Mouse (Mus musculus) c-Kit-positive CD71-positive TER-119-positive erythroid progenitor cells, embryonic 14.5 days (primary cell): ENCODE data around the gene Olfr273.
"Not testable (repeated sequence)": the region's sequence is repeated elsewhere in the genome, so short reads cannot be mapped to it uniquely, and the experiment has no call there.

Experiments
- DNase-seq: peaks from one replicate; pipeline ENCODE4 v3.0.0-alpha.2; 2013; ENCODE audit warnings: low spot score

Olfr273 gene

DNA sequence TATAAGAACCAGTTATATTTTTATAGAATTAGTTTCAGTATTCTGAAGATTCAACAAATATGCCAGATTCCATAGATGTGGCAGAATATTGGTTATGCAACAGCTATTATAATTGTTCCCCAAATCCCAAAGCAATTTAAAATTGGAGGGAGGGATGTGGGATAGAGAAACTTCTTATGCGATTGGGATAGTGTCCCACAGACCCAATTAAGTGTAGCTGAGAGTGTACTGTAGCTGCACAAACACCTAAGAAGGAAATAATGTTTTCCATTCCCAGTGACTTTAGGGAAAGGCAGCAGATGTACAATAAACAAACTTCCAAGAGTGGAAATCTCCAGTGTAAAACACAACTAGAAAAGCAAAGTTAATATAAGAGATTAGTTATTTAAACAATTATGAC lies at the start of gene Olfr273:
Gene Olfr273, minus strand, starts transcription at position 101 of the 400 bp plus-strand sequence.
- DNase-seq, result no peak

DNA sequence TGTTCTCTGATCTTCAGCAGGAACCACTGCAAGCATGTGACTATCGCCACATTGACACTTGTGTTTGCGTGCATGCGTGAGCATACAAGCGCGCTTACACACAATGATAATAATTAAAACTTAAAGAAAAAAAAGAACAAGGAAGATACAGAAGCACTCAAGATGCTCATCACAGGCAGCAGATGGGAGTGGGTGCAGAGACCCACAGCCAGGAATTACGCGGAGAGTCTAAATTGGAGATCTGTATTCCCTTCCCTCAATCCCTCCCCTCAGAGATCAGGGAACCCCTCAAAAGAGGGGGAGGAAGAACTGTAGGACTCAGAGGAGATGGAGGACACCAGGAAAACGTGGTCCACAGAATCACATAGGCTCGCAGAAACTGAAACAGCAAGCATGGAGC lies 5.1 kb upstream of the Olfr273 start:
- DNase-seq, result no peak

DNA sequence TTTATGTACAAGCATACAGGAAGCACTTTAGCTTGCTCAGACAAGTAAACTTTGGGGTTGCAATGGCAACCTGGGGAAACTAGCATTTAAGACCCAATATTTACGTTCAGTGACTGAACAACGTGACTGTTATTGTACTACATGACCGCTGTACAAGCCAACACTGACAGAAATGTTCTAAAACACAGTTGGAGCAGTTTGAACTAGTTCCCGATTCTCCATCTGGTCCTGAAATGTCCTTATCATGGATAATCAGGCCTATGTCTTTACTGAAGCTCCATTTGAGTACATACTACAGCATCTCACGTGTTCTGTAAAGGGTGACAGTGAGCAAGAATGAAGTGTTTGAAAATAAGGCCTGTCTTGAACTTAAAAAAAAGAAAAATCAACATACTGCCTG lies 9.4 kb downstream of the Olfr273 start:
- DNase-seq, result no peak

DNA sequence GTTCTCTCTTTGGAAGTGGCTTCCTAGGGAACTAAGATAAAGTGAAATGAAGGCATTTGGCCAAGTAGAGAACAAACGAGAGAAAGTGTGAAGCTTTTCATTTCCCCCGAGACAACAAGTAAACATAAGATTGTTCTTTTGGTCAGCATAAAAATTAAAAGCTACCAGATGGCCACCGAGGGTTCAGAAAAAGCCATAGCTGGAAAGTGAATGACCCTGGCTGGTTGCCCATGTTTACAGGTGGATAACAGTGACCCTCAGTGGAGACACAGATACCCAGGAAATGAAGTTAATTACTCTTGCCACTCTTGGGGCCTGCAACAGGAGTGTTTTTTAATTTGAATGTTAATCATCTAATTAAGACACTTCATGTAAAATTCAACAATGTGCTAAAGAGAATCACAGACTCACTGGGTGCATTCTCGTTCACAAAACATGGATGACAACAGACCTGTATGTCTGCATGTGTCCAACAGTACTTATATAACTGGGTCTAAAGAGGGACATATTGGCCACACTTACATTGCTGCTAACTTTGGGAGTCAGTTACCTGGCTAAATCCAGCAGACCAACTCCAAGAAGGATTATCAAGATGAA lies 9.9 kb downstream of the Olfr273 start:
- DNase-seq, result no peak

GRCm38 (mm10) chr4:52845411-52845810 lies 13.6 kb downstream of the Olfr273 start:
- not testable (repeated sequence) for DNase-seq

GRCm38 (mm10) chr4:52821375-52821774 lies 37.7 kb downstream of the Olfr273 start:
- no peak for DNase-seq

GRCm38 (mm10) chr4:52814304-52814703 lies 44.7 kb downstream of the Olfr273 start, which contains the start of gene Olfr275:
Gene Olfr275, plus strand, starts transcription at chr4:52814604.
- DNase-seq, result no peak

DNA sequence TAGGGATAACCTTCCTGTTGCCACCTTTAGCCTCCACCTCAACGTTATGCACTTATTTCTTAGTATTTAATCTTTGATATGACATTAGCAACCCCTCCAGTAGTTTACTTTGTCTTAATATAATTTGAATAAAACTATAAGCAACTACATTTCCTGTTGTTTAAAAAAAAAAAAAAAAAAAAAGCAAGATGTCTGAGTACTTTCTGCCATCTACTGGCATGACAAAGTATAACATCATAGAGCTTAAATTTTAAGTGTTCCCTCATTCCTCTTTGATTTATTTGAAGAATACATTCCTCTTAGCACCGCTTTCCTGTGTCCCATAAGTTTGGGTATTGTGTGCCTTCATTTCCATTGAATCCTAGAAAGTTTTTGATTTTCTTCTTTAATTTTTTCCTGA lies 47.2 kb downstream of the Olfr273 start:
- no peak for DNase-seq
